Comparison of ENCODE assay signal across 26 mouse cellular contexts in the genomic region with DNA sequence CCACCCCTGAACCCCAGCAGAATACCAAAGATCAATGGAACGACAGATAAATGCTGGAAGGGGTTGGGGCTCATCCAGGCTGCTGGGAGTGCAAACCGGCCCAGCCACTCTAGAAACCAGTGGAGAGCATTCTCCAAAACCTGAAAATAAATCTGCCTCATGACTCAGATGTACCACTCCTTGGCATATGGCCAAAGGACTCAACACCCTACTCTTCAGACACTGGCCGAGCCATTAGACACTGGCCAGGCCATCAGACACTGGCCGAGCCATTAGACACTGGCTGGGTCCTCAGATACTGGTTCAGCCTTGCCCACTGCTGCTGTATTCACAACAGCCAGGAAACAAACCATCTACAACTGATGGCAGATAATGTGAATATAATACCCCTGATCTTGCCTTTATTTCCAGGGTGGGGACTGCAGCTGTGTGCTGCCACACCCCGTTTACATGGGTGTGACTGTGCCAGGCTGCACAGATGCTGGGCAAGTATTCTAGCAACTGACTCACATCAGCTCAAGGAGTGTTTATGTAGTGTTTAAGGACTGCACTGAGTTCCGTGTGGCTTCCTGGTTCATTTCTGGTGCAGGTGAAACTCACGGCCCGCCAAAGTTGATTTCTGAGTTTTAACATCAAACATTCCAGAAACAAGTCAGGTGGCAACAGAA. TPM values are rescaled to one million over a fixed set of nuclear protein-coding genes. Genes with fewer than 3 reads are reported as not detected.
DNase-seq lines count a peak whose midpoint lies in the region; ATAC-seq and TF ChIP-seq lines count a peak whose summit lies in the region.
"Had no signal": no experiment of that assay in that cellular context is flagged by ENCODE, and none has a peak within 500 bp of the region (broad histone marks: within the 10 kb centered on the region; RNA-seq: fewer than 3 reads in every experiment).

No protein-coding gene starts in this region.

- no peaks in the 10 kb centered on the region for H3K27me3 ChIP-seq in embryonic facial prominence, embryonic 14.5 days (replicated peaks; ENCODE audit: control insufficient read depth, insufficient read depth, low read length)
- H3K27me3 ChIP-seq in embryonic facial prominence, embryonic 10.5 days (replicated peaks; ENCODE audit: low read depth, poor library complexity, severe bottlenecking) = no peaks in the 10 kb centered on the region
- H3K27me3 ChIP-seq in stomach, embryonic 16.5 days (ENCODE audit: control insufficient read depth, insufficient read depth, low read length) = no peaks in the 10 kb centered on the region
- H3K27me3 ChIP-seq in liver, postnatal 0 days (ENCODE audit: insufficient read depth, low read length) = no peaks in the 10 kb centered on the region
- H3K27me3 ChIP-seq: heart, embryonic 13.5 days; midbrain, embryonic 13.5 days; neural tube, embryonic 13.5 days had no signal

- no peak overlapping the region for H3K27ac ChIP-seq in embryonic facial prominence, embryonic 14.5 days (replicated peaks; ENCODE audit: low read depth, low read length)
- no peak overlapping the region for H3K27ac ChIP-seq in embryonic facial prominence, embryonic 10.5 days (replicated peaks)
- H3K27ac ChIP-seq in stomach, embryonic 16.5 days (ENCODE audit: low read length) = peak overlapping the region; percentile 77
- no peak overlapping the region for H3K27ac ChIP-seq in liver, postnatal 0 days (ENCODE audit: low read depth)
- H3K27ac ChIP-seq: heart, embryonic 13.5 days; liver, embryonic 14.5 days; midbrain, embryonic 13.5 days; neural tube, embryonic 13.5 days had no signal

- no peak for TF ChIP-seq POLR2A in lung, adult 2 months (IDR thresholded peaks at IDR 0.05; ENCODE audit: borderline replicate concordance, extremely low read depth, low read depth, low read length)

- H3K9ac ChIP-seq in embryonic facial prominence, embryonic 14.5 days (ENCODE audit: low read depth, low read length) = no peak overlapping the region
- no peak overlapping the region for H3K9ac ChIP-seq in stomach, embryonic 16.5 days (ENCODE audit: low read length)
- H3K9ac ChIP-seq in liver, postnatal 0 days (replicated peaks) = no peak overlapping the region
- H3K9ac ChIP-seq: heart, embryonic 13.5 days; liver, embryonic 14.5 days; midbrain, embryonic 13.5 days; neural tube, embryonic 13.5 days had no signal

- H3K4me1 ChIP-seq in embryonic facial prominence, embryonic 14.5 days (ENCODE audit: control insufficient read depth, insufficient read depth, low read length) = no peaks in the 10 kb centered on the region
- H3K4me1 ChIP-seq in embryonic facial prominence, embryonic 10.5 days = no peaks in the 10 kb centered on the region; the same call in 1 of the 2 replicates
- H3K4me1 ChIP-seq in lung, adult 2 months (ENCODE audit: control insufficient read depth, insufficient read depth, low read length) = no peaks in the 10 kb centered on the region
- H3K4me1 ChIP-seq in stomach, embryonic 16.5 days (ENCODE audit: control insufficient read depth, insufficient read depth, low read length) = no peaks in the 10 kb centered on the region
- H3K4me1 ChIP-seq in liver, postnatal 0 days (ENCODE audit: insufficient read depth) = no peaks in the 10 kb centered on the region
- H3K4me1 ChIP-seq: heart, embryonic 13.5 days; midbrain, embryonic 13.5 days; neural tube, embryonic 13.5 days had no signal

- peak; percentile 62 for ATAC-seq in embryonic facial prominence, embryonic 14.5 days (ENCODE audit: low read depth)
- ATAC-seq in stomach, embryonic 16.5 days (ENCODE audit: insufficient read depth, low FRiP score) = peak; percentile 85
- no peak for ATAC-seq in liver, postnatal 0 days
- ATAC-seq: activated CD4-positive, CD25-positive, alpha-beta regulatory T cell, adult 4 months; CD4-positive, CD25-positive, alpha-beta regulatory T cell, adult 4 months; midbrain, embryonic 13.5 days had no signal

- H3K9me3 ChIP-seq in embryonic facial prominence, embryonic 14.5 days (ENCODE audit: control insufficient read depth, low read length) = no peaks in the 10 kb centered on the region
- no peaks in the 10 kb centered on the region for H3K9me3 ChIP-seq in embryonic facial prominence, embryonic 10.5 days
- H3K9me3 ChIP-seq in stomach, embryonic 16.5 days (replicated peaks; ENCODE audit: control insufficient read depth, low read length) = no peaks in the 10 kb centered on the region
- H3K9me3 ChIP-seq in liver, postnatal 0 days (ENCODE audit: low read length) = no peaks in the 10 kb centered on the region
- H3K9me3 ChIP-seq: heart, embryonic 13.5 days; midbrain, embryonic 13.5 days; neural tube, embryonic 13.5 days had no signal

- 71% methylated on average over 8 of the region's 8 CpGs for WGBS in embryonic facial prominence, embryonic 14.5 days
- 88% methylated on average over 8 of the region's 8 CpGs for WGBS in embryonic facial prominence, embryonic 10.5 days
- WGBS in lung, adult 2 months = 46% methylated on average over 8 of the region's 8 CpGs
- 56% methylated on average over 8 of the region's 8 CpGs for WGBS in stomach, embryonic 16.5 days
- WGBS in liver, postnatal 0 days (ENCODE audit: insufficient replicate concordance) = 74% methylated on average over 8 of the region's 8 CpGs

- no peak overlapping the region for H3K4me3 ChIP-seq in embryonic facial prominence, embryonic 14.5 days (ENCODE audit: low read depth, low read length)
- no peak overlapping the region for H3K4me3 ChIP-seq in embryonic facial prominence, embryonic 10.5 days
- no peak overlapping the region for H3K4me3 ChIP-seq in lung, adult 2 months (replicated peaks; ENCODE audit: extremely low read depth, low read depth, low read length)
- H3K4me3 ChIP-seq in stomach, embryonic 16.5 days (replicated peaks; ENCODE audit: low read length) = no peak overlapping the region
- no peak overlapping the region for H3K4me3 ChIP-seq in liver, postnatal 0 days (ENCODE audit: low read depth, low read length)
- H3K4me3 ChIP-seq: heart, embryonic 13.5 days; midbrain, embryonic 13.5 days; neural tube, embryonic 13.5 days had no signal

- TF ChIP-seq CTCF in lung, adult 2 months (IDR thresholded peaks at IDR 0.05; ENCODE audit: insufficient read depth, low read length) = no peak
- TF ChIP-seq CTCF in liver, postnatal 0 days (IDR thresholded peaks at IDR 0.05; ENCODE audit: low read depth) = no peak

- no peak for TF ChIP-seq EP300 in liver, postnatal 0 days (IDR thresholded peaks at IDR 0.05; ENCODE audit: low read depth)

- peak; percentile 44 for DNase-seq in embryonic facial prominence, embryonic 14.5 days (ENCODE audit: low spot score)
- no peak for DNase-seq in embryonic facial prominence, embryonic 10.5 days (ENCODE audit: low spot score)
- DNase-seq in lung, adult 2 months = peak; percentile 7
- no peak for DNase-seq in lung, postnatal 10 days
- DNase-seq in lung, postnatal 25 days (ENCODE audit: low spot score) = peak; percentile 28
- DNase-seq in liver, postnatal 0 days = no peak
- DNase-seq in right cerebral cortex, postnatal 14 days = no peak
- DNase-seq: adrenal gland, postnatal 14 days; cerebellum, adult 11 months; cerebellum, postnatal 14 days; heart, adult 11 months; kidney, adult 9 months; kidney, postnatal 25 days; right cerebral cortex, adult 18-20 months; spleen, adult 18-20 months; thymus, postnatal 14 days had no signal

- no peak overlapping the region for H3K4me2 ChIP-seq in embryonic facial prominence, embryonic 14.5 days (ENCODE audit: low read depth, low read length)
- no peak overlapping the region for H3K4me2 ChIP-seq in stomach, embryonic 16.5 days (ENCODE audit: low read depth, low read length)
- H3K4me2 ChIP-seq in liver, postnatal 0 days (ENCODE audit: low read depth, low read length) = no peak overlapping the region
- H3K4me2 ChIP-seq: heart, embryonic 13.5 days; midbrain, embryonic 13.5 days; neural tube, embryonic 13.5 days had no signal

- H3K36me3 ChIP-seq in embryonic facial prominence, embryonic 14.5 days (ENCODE audit: control insufficient read depth, insufficient read depth, low read length) = no peaks in the 10 kb centered on the region
- H3K36me3 ChIP-seq in embryonic facial prominence, embryonic 10.5 days (replicated peaks) = peaks cover 13% of the 10 kb centered on the region
- no peaks in the 10 kb centered on the region for H3K36me3 ChIP-seq in stomach, embryonic 16.5 days (ENCODE audit: control insufficient read depth, insufficient read depth, low read length)
- no peaks in the 10 kb centered on the region for H3K36me3 ChIP-seq in liver, postnatal 0 days (replicated peaks; ENCODE audit: insufficient read depth, low read length)
- H3K36me3 ChIP-seq: heart, embryonic 13.5 days had no signal

RNA-seq across cellular contexts. Expression of gene Tmem211, which starts 22.7 kb away (rescaled TPM):
- 0.69 and 1.0 TPM in 2 replicates for polyA plus RNA-seq in embryonic facial prominence, embryonic 14.5 days (2014; fragmentation: Nextera tagmentation; extraction: Ambion mirVana)
- 0.21 and 0.46 TPM in 2 replicates for polyA plus RNA-seq in embryonic facial prominence, embryonic 10.5 days (2016; fragmentation: Nextera tagmentation; extraction: Ambion mirVana)
- 0.08 TPM in 1 of 2 replicates, not detected in the other for polyA plus RNA-seq in lung, adult 2 months (2012; rRNA removed)
- 1.3 and 1.5 TPM in 2 replicates for polyA plus RNA-seq in stomach, embryonic 16.5 days (2015; fragmentation: Nextera tagmentation; extraction: Ambion mirVana)
- polyA plus RNA-seq in liver, postnatal 0 days (2015; fragmentation: Nextera tagmentation; extraction: Ambion mirVana) = not detected in 2 replicates
- polyA plus RNA-seq: activated CD4-positive, CD25-positive, alpha-beta regulatory T cell, adult 4 months; CD4-positive, CD25-positive, alpha-beta regulatory T cell, adult 4 months; heart, embryonic 13.5 days; hindbrain, embryonic 11.5 days; limb, embryonic 11.5 days; liver, embryonic 14.5 days; midbrain, embryonic 13.5 days; stomach, embryonic 14.5 days had no signal

RNA-seq across cellular contexts. Expression of gene 2900026A02Rik, which starts 28.4 kb away (rescaled TPM):
- 8.8 and 9.2 TPM in 2 replicates for polyA plus RNA-seq in embryonic facial prominence, embryonic 14.5 days (2014; fragmentation: Nextera tagmentation; extraction: Ambion mirVana)
- 3.7 and 4.6 TPM in 2 replicates for polyA plus RNA-seq in embryonic facial prominence, embryonic 10.5 days (2016; fragmentation: Nextera tagmentation; extraction: Ambion mirVana)
- 29.0 and 32.0 TPM in 2 replicates for polyA plus RNA-seq in lung, adult 2 months (2012; rRNA removed)
- polyA plus RNA-seq in stomach, embryonic 16.5 days (2015; fragmentation: Nextera tagmentation; extraction: Ambion mirVana) = 14.9 TPM in 2 replicates
- 2.7 and 3.1 TPM in 2 replicates for polyA plus RNA-seq in liver, postnatal 0 days (2015; fragmentation: Nextera tagmentation; extraction: Ambion mirVana)

Comparison
In these comparisons a context has a peak if more than half of its experiments do, and no peak if none do; other contexts are left out.
1. DNase-seq: peak in embryonic facial prominence, embryonic 14.5 days (single experiment), lung, adult 2 months (single experiment) and lung, postnatal 25 days (single experiment); none in embryonic facial prominence, embryonic 10.5 days (single experiment), lung, postnatal 10 days (single experiment), liver, postnatal 0 days (single experiment) and right cerebral cortex, postnatal 14 days (single experiment).